Mouse (Mus musculus): ENCODE measurements around the gene Gpr37. TPM values are rescaled to one million over a fixed set of nuclear protein-coding genes. Genes with fewer than 3 reads are reported as not detected.
A peak's percentile ranks its signal among the peaks of the same experiment; 100 is the strongest.

Gpr37 gene
- polyA plus RNA-seq (2014; fragmentation: Nextera tagmentation; extraction: Ambion mirVana): 0.48 and 0.53 TPM in 2 replicates

DNA sequence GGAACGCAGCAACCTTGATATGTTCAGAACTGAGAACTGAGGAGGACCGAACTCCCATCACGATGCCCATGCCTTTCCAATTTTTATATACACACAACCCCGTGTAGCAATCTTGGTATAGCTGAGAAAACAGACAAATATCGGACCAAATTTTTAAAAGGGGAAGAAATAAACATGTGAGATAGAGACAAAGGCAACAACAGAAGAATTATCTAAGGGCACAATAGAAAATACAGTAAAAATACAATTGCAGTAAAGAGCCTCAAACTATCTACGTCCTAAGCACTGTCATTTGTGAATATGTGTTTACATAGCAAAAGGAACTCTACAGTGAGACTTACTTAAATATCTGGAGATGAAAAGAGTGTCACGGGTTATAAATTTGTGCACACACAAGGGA lies at the start of gene Gpr37:
Gene Gpr37, minus strand, starts transcription at position 101 of the 400 bp plus-strand sequence.
- DNase-seq (ENCODE audit: low spot score): no peak
- H3K27ac ChIP-seq (ENCODE audit: low read depth): no peak within 1 kb of the TSS
- H3K9me3 ChIP-seq (ENCODE audit: control insufficient read depth, low read length): no peaks in the 10 kb centered on the region
- 0 out of 2 replicates have a peak, but pooled peaks cover 6% of the 10 kb centered on the region for H3K4me1 ChIP-seq (replicated peaks; ENCODE audit: control insufficient read depth, insufficient read depth, low read length)
- ATAC-seq (replicated peaks; ENCODE audit: low FRiP score, low TSS enrichment, low read depth): no peak
- H3K4me3 ChIP-seq (ENCODE audit: low read depth, low read length): peak within 1 kb of the TSS; percentile 57
- WGBS: 36% methylated on average over 7 of the region's 7 CpGs
- no peaks in the 10 kb centered on the region for H3K36me3 ChIP-seq (ENCODE audit: control insufficient read depth, insufficient read depth, low read length)
- H3K4me2 ChIP-seq (ENCODE audit: low read length): peak within 1 kb of the TSS; percentile 98
- H3K27me3 ChIP-seq (replicated peaks; ENCODE audit: control insufficient read depth, insufficient read depth, low read length): peaks cover 14% of the 10 kb centered on the region
- peak within 1 kb of the TSS; percentile 29; the same call in 1 of the 2 replicates for H3K9ac ChIP-seq (ENCODE audit: low read length)

DNA sequence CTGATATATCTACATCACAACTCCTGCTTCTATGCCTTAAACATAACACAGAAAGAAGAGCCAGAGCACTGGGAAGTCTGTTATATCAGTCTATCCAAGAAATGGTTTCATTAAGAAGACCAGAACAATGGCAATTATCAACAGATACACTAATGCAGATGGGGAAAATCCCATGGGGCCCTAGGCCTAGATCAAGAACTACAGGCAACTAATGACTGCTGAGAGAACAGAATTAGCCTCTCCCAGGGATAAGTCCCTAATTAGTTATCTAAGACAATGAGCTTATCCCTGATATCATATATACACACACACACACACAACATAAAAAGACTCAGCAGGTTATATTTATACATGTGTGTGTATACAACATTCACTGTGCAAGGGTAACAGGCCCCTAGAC lies 46.0 kb upstream of the Gpr37 start:
- no peak overlapping the region for H3K27ac ChIP-seq (ENCODE audit: low read depth)
- H3K27me3 ChIP-seq (replicated peaks; ENCODE audit: control insufficient read depth, insufficient read depth, low read length): no peaks in the 10 kb centered on the region
- H3K9me3 ChIP-seq (ENCODE audit: control insufficient read depth, low read length): no peaks in the 10 kb centered on the region
- H3K4me1 ChIP-seq (replicated peaks; ENCODE audit: control insufficient read depth, insufficient read depth, low read length): no peaks in the 10 kb centered on the region
- H3K4me2 ChIP-seq (ENCODE audit: low read length): no peak overlapping the region
- no peak for ATAC-seq (replicated peaks; ENCODE audit: low FRiP score, low TSS enrichment, low read depth)
- no peak overlapping the region for H3K4me3 ChIP-seq (ENCODE audit: low read depth, low read length)
- no peak overlapping the region for H3K9ac ChIP-seq (ENCODE audit: low read length)
- H3K36me3 ChIP-seq (ENCODE audit: control insufficient read depth, insufficient read depth, low read length): no peaks in the 10 kb centered on the region
- DNase-seq (ENCODE audit: low spot score): no peak

- no peaks in the 10 kb centered on the region for H3K27me3 ChIP-seq (replicated peaks; ENCODE audit: control insufficient read depth, insufficient read depth, low read length)
- H3K4me3 ChIP-seq (ENCODE audit: low read depth, low read length): no peak overlapping the region
- DNase-seq (ENCODE audit: low spot score): no peak
- no peaks in the 10 kb centered on the region for H3K4me1 ChIP-seq (replicated peaks; ENCODE audit: control insufficient read depth, insufficient read depth, low read length)
- H3K36me3 ChIP-seq (ENCODE audit: control insufficient read depth, insufficient read depth, low read length): no peaks in the 10 kb centered on the region
- H3K4me2 ChIP-seq (ENCODE audit: low read length): no peak overlapping the region
- ATAC-seq (replicated peaks; ENCODE audit: low FRiP score, low TSS enrichment, low read depth): no peak
- H3K9me3 ChIP-seq (ENCODE audit: control insufficient read depth, low read length): no peaks in the 10 kb centered on the region
- no peak overlapping the region for H3K27ac ChIP-seq (ENCODE audit: low read depth)
- H3K9ac ChIP-seq (ENCODE audit: low read length): no peak overlapping the region
- WGBS: 83% methylated on average over 1 of the region's 1 CpGs
These were observed 36.0 kb upstream of the Gpr37 start for GRCm38 (mm10) chr6:25726560-25726959.

GRCm38 (mm10) chr6:25710601-25711000 lies 20.1 kb upstream of the Gpr37 start:
- 0 out of 2 replicates have a peak, but pooled peaks have one; percentile 58 for ATAC-seq (replicated peaks; ENCODE audit: low FRiP score, low TSS enrichment, low read depth)
- H3K27me3 ChIP-seq (replicated peaks; ENCODE audit: control insufficient read depth, insufficient read depth, low read length): no peaks in the 10 kb centered on the region
- no peak overlapping the region for H3K4me3 ChIP-seq (ENCODE audit: low read depth, low read length)
- no peak for DNase-seq (ENCODE audit: low spot score)
- H3K9ac ChIP-seq (ENCODE audit: low read length): no peak overlapping the region
- H3K36me3 ChIP-seq (ENCODE audit: control insufficient read depth, insufficient read depth, low read length): no peaks in the 10 kb centered on the region
- no peaks in the 10 kb centered on the region for H3K4me1 ChIP-seq (replicated peaks; ENCODE audit: control insufficient read depth, insufficient read depth, low read length)
- no peak overlapping the region for H3K4me2 ChIP-seq (ENCODE audit: low read length)
- H3K27ac ChIP-seq (ENCODE audit: low read depth): no peak overlapping the region
- WGBS: 23% methylated on average over 2 of the region's 2 CpGs
- H3K9me3 ChIP-seq (ENCODE audit: control insufficient read depth, low read length): no peaks in the 10 kb centered on the region

DNA sequence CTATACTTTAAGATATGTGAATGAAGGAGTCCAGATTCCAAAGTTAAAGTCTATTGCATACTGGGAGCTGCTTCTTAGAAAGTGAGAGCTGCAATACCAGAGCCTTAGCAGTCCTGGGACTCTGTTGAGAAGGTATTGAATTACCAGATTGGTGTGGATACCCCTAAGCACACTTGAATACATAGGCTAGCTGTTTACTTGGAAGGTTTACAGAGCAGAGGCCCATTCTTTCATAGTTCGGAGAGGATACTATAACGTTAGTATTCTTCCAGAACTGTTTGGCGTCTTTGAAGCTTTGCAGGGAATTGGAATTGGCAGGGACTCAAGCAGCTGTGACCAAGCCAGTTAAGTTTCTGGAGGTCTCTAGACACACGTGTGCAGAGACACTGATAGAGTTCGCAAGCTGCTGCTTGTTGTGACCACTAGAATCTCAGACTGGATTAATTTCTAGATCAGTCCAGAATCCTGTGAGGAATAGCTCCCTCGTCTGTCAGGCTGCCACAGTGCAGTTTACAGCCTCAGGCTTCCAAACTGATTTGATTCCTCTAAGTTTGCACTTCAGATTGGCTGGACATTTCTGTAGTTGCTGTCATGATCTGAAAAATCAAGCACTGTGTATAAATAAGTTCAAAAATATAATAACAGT lies 18.8 kb upstream of the Gpr37 start:
- no peaks in the 10 kb centered on the region for H3K9me3 ChIP-seq (ENCODE audit: control insufficient read depth, low read length)
- no peak overlapping the region for H3K27ac ChIP-seq (ENCODE audit: low read depth)
- no peak overlapping the region for H3K9ac ChIP-seq (ENCODE audit: low read length)
- DNase-seq (ENCODE audit: low spot score): no peak
- no peaks in the 10 kb centered on the region for H3K4me1 ChIP-seq (replicated peaks; ENCODE audit: control insufficient read depth, insufficient read depth, low read length)
- 29% methylated on average over 6 of the region's 6 CpGs for WGBS
- no peak overlapping the region for H3K4me2 ChIP-seq (ENCODE audit: low read length)
- H3K36me3 ChIP-seq (ENCODE audit: control insufficient read depth, insufficient read depth, low read length): no peaks in the 10 kb centered on the region
- H3K4me3 ChIP-seq (ENCODE audit: low read depth, low read length): no peak overlapping the region
- peak; percentile 66; the same call in 1 of the 2 replicates for ATAC-seq (replicated peaks; ENCODE audit: low FRiP score, low TSS enrichment, low read depth)
- H3K27me3 ChIP-seq (replicated peaks; ENCODE audit: control insufficient read depth, insufficient read depth, low read length): no peaks in the 10 kb centered on the region

- H3K4me3 ChIP-seq (ENCODE audit: low read depth, low read length): no peak overlapping the region
- H3K4me2 ChIP-seq (ENCODE audit: low read length): no peak overlapping the region
- no peak for ATAC-seq (replicated peaks; ENCODE audit: low FRiP score, low TSS enrichment, low read depth)
- no peak for DNase-seq (ENCODE audit: low spot score)
- H3K27me3 ChIP-seq (replicated peaks; ENCODE audit: control insufficient read depth, insufficient read depth, low read length): no peaks in the 10 kb centered on the region
- no peak overlapping the region for H3K9ac ChIP-seq (ENCODE audit: low read length)
- no peaks in the 10 kb centered on the region for H3K4me1 ChIP-seq (replicated peaks; ENCODE audit: control insufficient read depth, insufficient read depth, low read length)
- no peak overlapping the region for H3K27ac ChIP-seq (ENCODE audit: low read depth)
- H3K9me3 ChIP-seq (ENCODE audit: control insufficient read depth, low read length): no peaks in the 10 kb centered on the region
- H3K36me3 ChIP-seq (ENCODE audit: control insufficient read depth, insufficient read depth, low read length): no peaks in the 10 kb centered on the region
- WGBS: 56% methylated on average over 2 of the region's 2 CpGs
These were observed 9.4 kb upstream of the Gpr37 start for GRCm38 (mm10) chr6:25699956-25700355.

DNA sequence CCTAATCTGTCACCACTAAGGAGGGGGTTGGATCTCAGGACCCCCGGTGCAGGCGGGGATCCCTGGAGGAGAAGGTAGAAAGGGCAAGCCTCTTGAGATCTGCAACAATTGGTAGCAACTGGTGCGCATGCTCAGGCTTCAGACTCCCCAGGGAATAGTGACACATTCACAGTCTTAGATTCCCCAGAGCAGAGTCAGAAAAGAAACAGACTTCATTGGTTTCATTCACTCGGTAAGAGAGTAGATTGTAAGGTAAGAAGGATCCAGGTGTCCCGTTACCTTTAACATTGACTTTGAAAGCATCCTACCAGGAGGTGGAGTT lies 284 bp downstream of the Gpr37 start:
- Histone ChIP-seq H3K9ac (ENCODE audit: low read length) (peak overlapping the region; percentile 29; the same call in 1 of the 2 replicates), H3K27ac (ENCODE audit: low read depth) (no peak overlapping the region), H3K9me3 (ENCODE audit: control insufficient read depth, low read length) (no peaks in the 10 kb centered on the region), H3K4me1 (replicated peaks; ENCODE audit: control insufficient read depth, insufficient read depth, low read length) (0 out of 2 replicates have a peak, but pooled peaks cover 6% of the 10 kb centered on the region), H3K36me3 (ENCODE audit: control insufficient read depth, insufficient read depth, low read length) (no peaks in the 10 kb centered on the region), H3K4me2 (ENCODE audit: low read length) (peak overlapping the region; percentile 98), H3K27me3 (replicated peaks; ENCODE audit: control insufficient read depth, insufficient read depth, low read length) (peaks cover 14% of the 10 kb centered on the region), H3K4me3 (ENCODE audit: low read depth, low read length) (peak overlapping the region; percentile 57)
- DNase-seq (ENCODE audit: low spot score) (peak; percentile 78), ATAC-seq (replicated peaks; ENCODE audit: low FRiP score, low TSS enrichment, low read depth) (peak; percentile 41; the same call in 1 of the 2 replicates)
- WGBS: 2% methylated on average over 5 of the region's 5 CpGs

GRCm38 (mm10) chr6:25689520-25690283 lies 827 bp downstream of the Gpr37 start:
- Histone ChIP-seq H3K4me2 (ENCODE audit: low read length) (peak overlapping the region; percentile 98), H3K36me3 (ENCODE audit: control insufficient read depth, insufficient read depth, low read length) (no peaks in the 10 kb centered on the region), H3K27ac (ENCODE audit: low read depth) (no peak overlapping the region), H3K4me1 (replicated peaks; ENCODE audit: control insufficient read depth, insufficient read depth, low read length) (0 out of 2 replicates have a peak, but pooled peaks cover 6% of the 10 kb centered on the region), H3K4me3 (ENCODE audit: low read depth, low read length) (peak overlapping the region; percentile 57), H3K9me3 (ENCODE audit: control insufficient read depth, low read length) (no peaks in the 10 kb centered on the region), H3K9ac (ENCODE audit: low read length) (peak overlapping the region; percentile 29; the same call in 1 of the 2 replicates), H3K27me3 (replicated peaks; ENCODE audit: control insufficient read depth, insufficient read depth, low read length) (peaks cover 14% of the 10 kb centered on the region)
- WGBS: 1% methylated on average over 43 of the region's 43 CpGs
- DNase-seq (ENCODE audit: low spot score) (no peak), ATAC-seq (replicated peaks; ENCODE audit: low FRiP score, low TSS enrichment, low read depth) (peak; percentile 78)

Measured in intestine, embryonic 14.5 days (tissue).